8 mouse cellular contexts compared by ENCODE assay signal in genomic region chr19:6993011-6993770, GRCm38 (mm10). TPM values are rescaled to one million over a fixed set of nuclear protein-coding genes. Genes with fewer than 3 reads are reported as not detected.
DNase-seq lines count a peak whose midpoint lies in the region; ATAC-seq and TF ChIP-seq lines count a peak whose summit lies in the region.

No protein-coding gene starts in this region.

- peak overlapping the region; percentile 73 for H3K27ac ChIP-seq in kidney, postnatal 0 days
- peak overlapping the region; percentile 39; the same call in 1 of the 2 replicates for H3K27ac ChIP-seq in embryonic facial prominence, embryonic 13.5 days
- peak overlapping the region; percentile 54; the same call in 1 of the 2 replicates for H3K27ac ChIP-seq in hindbrain, embryonic 15.5 days (replicated peaks)
- H3K27ac ChIP-seq in midbrain, postnatal 0 days (ENCODE audit: low read depth, low read length): peak overlapping the region; percentile 12; the same call in 1 of the 2 replicates

- peak overlapping the region; percentile 97 for H3K4me2 ChIP-seq in kidney, postnatal 0 days (ENCODE audit: low read length)
- peak overlapping the region; percentile 91 for H3K4me2 ChIP-seq in embryonic facial prominence, embryonic 13.5 days
- H3K4me2 ChIP-seq in hindbrain, embryonic 15.5 days: peak overlapping the region; percentile 98
- H3K4me2 ChIP-seq in midbrain, postnatal 0 days (ENCODE audit: low read depth, low read length, poor library complexity, severe bottlenecking): peak overlapping the region; percentile 92

- H3K9me3 ChIP-seq in kidney, postnatal 0 days (replicated peaks; ENCODE audit: low read length): no peaks in the 10 kb centered on the region
- H3K9me3 ChIP-seq in embryonic facial prominence, embryonic 13.5 days: no peaks in the 10 kb centered on the region
- no peaks in the 10 kb centered on the region for H3K9me3 ChIP-seq in hindbrain, embryonic 15.5 days
- no peaks in the 10 kb centered on the region for H3K9me3 ChIP-seq in midbrain, postnatal 0 days (ENCODE audit: low read length)

- no peak for DNase-seq in kidney, postnatal 0 days (ENCODE audit: low spot score)
- DNase-seq in kidney, postnatal 4 days: no peak
- no peak for DNase-seq in midbrain, postnatal 0 days (ENCODE audit: low spot score)
- no peak for DNase-seq in T-cell, adult 2 months (ENCODE audit: low spot score)
- DNase-seq in thymus, postnatal 25 days: no peak
- no peak for DNase-seq in kidney, adult 18-20 months

- peak overlapping the region; percentile 53 for H3K4me3 ChIP-seq in kidney, postnatal 0 days (replicated peaks; ENCODE audit: low read depth, low read length)
- H3K4me3 ChIP-seq in embryonic facial prominence, embryonic 13.5 days: peak overlapping the region; percentile 58
- peak overlapping the region; percentile 55 for H3K4me3 ChIP-seq in hindbrain, embryonic 15.5 days
- H3K4me3 ChIP-seq in midbrain, postnatal 0 days (ENCODE audit: low read depth, low read length): peak overlapping the region; percentile 44

- H3K27me3 ChIP-seq in kidney, postnatal 0 days (ENCODE audit: insufficient read depth, low read length): no peaks in the 10 kb centered on the region
- no peaks in the 10 kb centered on the region for H3K27me3 ChIP-seq in embryonic facial prominence, embryonic 13.5 days
- no peaks in the 10 kb centered on the region for H3K27me3 ChIP-seq in hindbrain, embryonic 15.5 days
- H3K27me3 ChIP-seq in midbrain, postnatal 0 days (ENCODE audit: insufficient read depth, low read length): no peaks in the 10 kb centered on the region

- H3K36me3 ChIP-seq in kidney, postnatal 0 days (ENCODE audit: insufficient read depth, low read length): no peaks in the 10 kb centered on the region
- peaks cover 5% of the 10 kb centered on the region; the same call in 1 of the 2 replicates for H3K36me3 ChIP-seq in embryonic facial prominence, embryonic 13.5 days
- no peaks in the 10 kb centered on the region for H3K36me3 ChIP-seq in hindbrain, embryonic 15.5 days
- no peaks in the 10 kb centered on the region for H3K36me3 ChIP-seq in midbrain, postnatal 0 days (ENCODE audit: insufficient read depth, low read length)

- H3K9ac ChIP-seq in kidney, postnatal 0 days (ENCODE audit: low read depth, low read length): peak overlapping the region; percentile 68
- H3K9ac ChIP-seq in embryonic facial prominence, embryonic 13.5 days: peak overlapping the region; percentile 69
- peak overlapping the region; percentile 44 for H3K9ac ChIP-seq in hindbrain, embryonic 15.5 days
- peak overlapping the region; percentile 37; the same call in 1 of the 2 replicates for H3K9ac ChIP-seq in midbrain, postnatal 0 days (replicated peaks; ENCODE audit: low read length, poor library complexity, severe bottlenecking)

- ATAC-seq in kidney, postnatal 0 days (replicated peaks; ENCODE audit: low FRiP score, low read depth): no peak
- ATAC-seq in embryonic facial prominence, embryonic 13.5 days (ENCODE audit: insufficient number of reproducible peaks, insufficient read depth, low FRiP score, low TSS enrichment, low read depth): no peak
- no peak for ATAC-seq in hindbrain, embryonic 15.5 days (ENCODE audit: low FRiP score, low read depth)
- ATAC-seq in midbrain, postnatal 0 days (ENCODE audit: low FRiP score): peak; percentile 4; the same call in 1 of the 2 replicates

- no peak for TF ChIP-seq CTCF in kidney, postnatal 0 days (IDR thresholded peaks at IDR 0.05; ENCODE audit: low read depth)
- no peak; the same call in 1 of the 2 replicates for TF ChIP-seq CTCF in midbrain, postnatal 0 days (IDR thresholded peaks at IDR 0.05)

- 61% methylated on average over 14 of the region's 14 CpGs for WGBS in kidney, postnatal 0 days
- 63% methylated on average over 14 of the region's 14 CpGs for WGBS in embryonic facial prominence, embryonic 13.5 days
- 64% methylated on average over 14 of the region's 14 CpGs for WGBS in hindbrain, embryonic 15.5 days
- WGBS in midbrain, postnatal 0 days: 63% methylated on average over 14 of the region's 14 CpGs

- H3K4me1 ChIP-seq in kidney, postnatal 0 days (replicated peaks; ENCODE audit: insufficient read depth, low read length): peaks cover 31% of the 10 kb centered on the region
- H3K4me1 ChIP-seq in embryonic facial prominence, embryonic 13.5 days: peaks cover 41% of the 10 kb centered on the region
- peaks cover 56% of the 10 kb centered on the region for H3K4me1 ChIP-seq in hindbrain, embryonic 15.5 days (replicated peaks)
- peaks cover 21% of the 10 kb centered on the region; the same call in 1 of the 2 replicates for H3K4me1 ChIP-seq in midbrain, postnatal 0 days (ENCODE audit: insufficient read depth, low read length)

RNA-seq across cellular contexts. Expression of gene Dnajc4, which starts 0.8 kb away (rescaled TPM):
- polyA plus RNA-seq in kidney, postnatal 0 days (2015; fragmentation: Nextera tagmentation; extraction: Ambion mirVana): 30.7 and 32.1 TPM in 2 replicates
- 23.0 and 23.8 TPM in 2 replicates for polyA plus RNA-seq in embryonic facial prominence, embryonic 13.5 days (2015; fragmentation: Nextera tagmentation; extraction: Ambion mirVana)
- polyA plus RNA-seq in hindbrain, embryonic 15.5 days (2015; fragmentation: Nextera tagmentation; extraction: Ambion mirVana): 23.7 and 24.2 TPM in 2 replicates
- total RNA-seq in midbrain, postnatal 0 days (2014; rRNA removed): 14.9 and 31.2 TPM in 2 replicates
- 21.6 and 25.7 TPM in 2 replicates for polyA plus RNA-seq in midbrain, postnatal 0 days (2015; fragmentation: Nextera tagmentation; extraction: Ambion mirVana)

RNA-seq across cellular contexts. Expression of gene Nudt22, which starts 2.7 kb away (rescaled TPM):
- 39.0 and 40.8 TPM in 2 replicates for polyA plus RNA-seq in kidney, postnatal 0 days (2015; fragmentation: Nextera tagmentation; extraction: Ambion mirVana)
- 19.7 and 22.4 TPM in 2 replicates for polyA plus RNA-seq in embryonic facial prominence, embryonic 13.5 days (2015; fragmentation: Nextera tagmentation; extraction: Ambion mirVana)
- polyA plus RNA-seq in hindbrain, embryonic 15.5 days (2015; fragmentation: Nextera tagmentation; extraction: Ambion mirVana): 22.8 and 23.9 TPM in 2 replicates
- 12.8 and 19.6 TPM in 2 replicates for total RNA-seq in midbrain, postnatal 0 days (2014; rRNA removed)
- 17.8 and 22.0 TPM in 2 replicates for polyA plus RNA-seq in midbrain, postnatal 0 days (2015; fragmentation: Nextera tagmentation; extraction: Ambion mirVana)

RNA-seq across cellular contexts. Expression of gene Trpt1, which starts 2.7 kb away (rescaled TPM):
- 14.5 and 14.7 TPM in 2 replicates for polyA plus RNA-seq in kidney, postnatal 0 days (2015; fragmentation: Nextera tagmentation; extraction: Ambion mirVana)
- 11.9 and 12.4 TPM in 2 replicates for polyA plus RNA-seq in embryonic facial prominence, embryonic 13.5 days (2015; fragmentation: Nextera tagmentation; extraction: Ambion mirVana)
- 21.5 and 21.8 TPM in 2 replicates for polyA plus RNA-seq in hindbrain, embryonic 15.5 days (2015; fragmentation: Nextera tagmentation; extraction: Ambion mirVana)
- total RNA-seq in midbrain, postnatal 0 days (2014; rRNA removed): 19.6 and 28.1 TPM in 2 replicates
- polyA plus RNA-seq in midbrain, postnatal 0 days (2015; fragmentation: Nextera tagmentation; extraction: Ambion mirVana): 19.8 and 23.4 TPM in 2 replicates

RNA-seq across cellular contexts. Expression of gene Vegfb, which starts 5.7 kb away (rescaled TPM):
- polyA plus RNA-seq in kidney, postnatal 0 days (2015; fragmentation: Nextera tagmentation; extraction: Ambion mirVana): 52.8 and 56.6 TPM in 2 replicates
- 53.4 and 58.6 TPM in 2 replicates for polyA plus RNA-seq in embryonic facial prominence, embryonic 13.5 days (2015; fragmentation: Nextera tagmentation; extraction: Ambion mirVana)
- 63.9 and 67.5 TPM in 2 replicates for polyA plus RNA-seq in hindbrain, embryonic 15.5 days (2015; fragmentation: Nextera tagmentation; extraction: Ambion mirVana)
- total RNA-seq in midbrain, postnatal 0 days (2014; rRNA removed): 33.1 and 44.4 TPM in 2 replicates
- polyA plus RNA-seq in midbrain, postnatal 0 days (2015; fragmentation: Nextera tagmentation; extraction: Ambion mirVana): 77.7 and 83.2 TPM in 2 replicates

RNA-seq across cellular contexts. Expression of gene Fkbp2, which starts 12.9 kb away (rescaled TPM):
- 128 and 129 TPM in 2 replicates for polyA plus RNA-seq in kidney, postnatal 0 days (2015; fragmentation: Nextera tagmentation; extraction: Ambion mirVana)
- 84.4 and 95.1 TPM in 2 replicates for polyA plus RNA-seq in embryonic facial prominence, embryonic 13.5 days (2015; fragmentation: Nextera tagmentation; extraction: Ambion mirVana)
- 147 and 160 TPM in 2 replicates for polyA plus RNA-seq in hindbrain, embryonic 15.5 days (2015; fragmentation: Nextera tagmentation; extraction: Ambion mirVana)
- 24.9 and 29.3 TPM in 2 replicates for total RNA-seq in midbrain, postnatal 0 days (2014; rRNA removed)
- 149 and 155 TPM in 2 replicates for polyA plus RNA-seq in midbrain, postnatal 0 days (2015; fragmentation: Nextera tagmentation; extraction: Ambion mirVana)

Comparison
In these comparisons a context has a peak if more than half of its experiments do, and no peak if none do; other contexts are left out.
1. H3K27ac ChIP-seq: peak in every context shown above with its lines; median percentile 73 in kidney, postnatal 0 days; 54 in hindbrain, embryonic 15.5 days; 39 in embryonic facial prominence, embryonic 13.5 days; 12 in midbrain, postnatal 0 days.